Mouse (Mus musculus) thymus, adult 18-20 months (tissue): Measurements from ENCODE around the gene Srprb.
A peak's percentile ranks its signal among the peaks of the same experiment; 100 is the strongest.
"Not testable (repeated sequence)": the region's sequence is repeated elsewhere in the genome, so short reads cannot be mapped to it uniquely, and the experiment has no call there.

Experiments used
- DNase-seq, 2 experiments: peaks; one replicate each; pipeline ENCODE4 v3.0.0; 2022; ENCODE audit warnings: mixed read lengths in 2 of 2

The Srprb gene

DNA sequence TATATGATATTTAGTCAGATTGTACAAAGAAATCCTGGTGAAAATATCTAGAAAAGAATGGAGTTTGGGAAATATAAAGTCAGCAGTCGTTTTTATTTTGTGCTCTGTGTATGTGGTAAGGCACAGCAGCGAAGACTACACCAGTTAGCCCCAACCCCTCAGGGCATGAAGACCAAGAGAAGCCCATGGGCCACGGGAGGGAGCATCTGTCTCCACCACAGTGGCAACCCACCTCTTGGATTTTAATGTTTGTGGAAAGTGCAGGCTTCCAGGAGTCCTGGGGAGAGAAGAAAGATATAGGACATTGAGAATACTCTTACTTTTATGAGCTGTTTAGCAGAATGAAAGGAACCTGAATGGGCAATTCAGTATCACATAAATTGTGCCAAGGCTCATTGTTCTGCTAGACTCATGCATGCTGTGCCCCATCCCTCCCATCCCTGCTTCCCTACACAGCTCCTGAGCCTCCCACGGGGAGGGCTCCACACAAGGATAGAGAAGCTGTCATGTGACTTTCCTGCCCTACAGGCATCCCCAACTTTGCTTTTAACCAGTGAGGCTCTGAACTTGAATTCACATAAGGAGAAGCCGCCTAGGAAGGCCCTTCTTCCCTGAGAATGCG is 7.0 kb upstream of the Srprb start:
- no peak for DNase-seq

DNA sequence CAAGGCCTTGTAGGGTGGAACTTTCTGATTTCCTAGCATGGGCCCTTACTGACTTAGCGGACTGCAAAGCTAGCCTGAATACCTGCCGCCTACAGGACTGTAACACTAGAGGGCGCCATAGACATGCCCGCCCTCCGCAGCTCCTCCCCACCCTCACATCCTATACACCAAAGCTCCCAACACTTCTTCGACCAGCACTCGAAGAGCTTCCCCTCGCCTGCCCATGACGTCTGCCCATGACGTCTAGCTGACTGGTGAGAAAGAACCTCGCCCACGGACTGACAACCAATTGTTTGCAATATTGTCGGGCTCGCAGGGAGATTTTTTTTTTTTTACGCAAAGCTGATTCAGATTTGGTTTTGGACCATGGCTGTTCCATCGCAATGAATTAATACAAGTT is 5.9 kb upstream of the Srprb start:
- DNase-seq: peak; percentile 51 to 68

DNA sequence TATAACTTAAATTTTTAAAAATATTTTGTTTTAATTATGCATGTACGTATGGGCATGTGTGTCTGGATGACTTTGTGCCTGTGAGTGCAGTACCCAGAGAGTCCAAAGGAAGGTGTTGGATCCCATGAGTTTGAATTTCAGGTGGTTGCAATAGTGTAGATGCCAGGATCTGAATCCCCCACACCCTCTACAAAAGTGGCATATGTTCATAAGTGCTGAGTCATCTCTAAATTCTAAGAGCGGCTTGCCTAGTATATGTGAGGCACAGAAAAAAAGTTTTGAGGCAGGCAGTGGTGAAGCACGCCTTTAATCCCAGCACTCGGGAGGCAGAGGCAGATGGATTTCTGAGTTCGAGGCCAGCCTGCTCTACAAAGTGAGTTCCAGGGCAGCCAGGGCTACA is 3.8 kb upstream of the Srprb start:
- no peak for DNase-seq

DNA sequence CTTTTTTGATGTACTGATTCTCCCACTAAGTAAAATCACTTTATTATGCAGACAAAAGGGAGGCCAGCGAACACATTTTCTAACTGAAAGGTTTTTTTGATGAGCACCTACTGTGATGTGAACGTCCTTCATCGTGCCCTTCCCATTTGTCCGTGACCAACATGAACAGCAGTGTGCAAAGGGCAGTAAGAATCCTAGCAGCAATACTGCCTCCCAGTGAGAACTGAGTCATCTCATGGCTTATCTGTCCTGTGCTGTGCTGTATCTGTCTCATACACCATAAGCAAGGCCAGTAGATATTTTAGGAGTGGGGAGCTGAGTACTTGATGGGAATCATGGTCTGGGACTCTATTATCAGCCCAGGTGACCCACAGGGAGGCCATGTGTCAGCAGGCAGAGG is 13.5 kb downstream of the Srprb start:
- DNase-seq: no peak

DNA sequence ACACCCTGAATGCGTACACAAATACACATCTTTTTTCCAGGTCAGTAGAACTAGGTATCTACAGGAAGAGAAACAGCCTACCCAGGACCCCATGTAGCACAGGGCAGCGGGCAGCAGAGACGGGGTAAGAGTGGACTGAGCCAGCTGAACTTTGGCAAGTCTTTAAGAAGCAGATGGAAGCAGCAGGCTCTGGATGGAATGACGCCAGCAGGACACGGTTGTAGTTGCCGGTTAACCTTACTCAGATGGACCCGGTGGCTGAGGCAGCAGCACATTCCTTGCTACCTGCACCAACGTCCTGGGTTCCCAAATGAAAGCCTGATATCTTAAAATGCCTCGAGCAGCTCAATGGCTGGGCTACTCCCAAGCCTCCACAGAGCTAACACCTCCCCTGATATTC is 15.2 kb downstream of the Srprb start:
- no peak for DNase-seq

DNA sequence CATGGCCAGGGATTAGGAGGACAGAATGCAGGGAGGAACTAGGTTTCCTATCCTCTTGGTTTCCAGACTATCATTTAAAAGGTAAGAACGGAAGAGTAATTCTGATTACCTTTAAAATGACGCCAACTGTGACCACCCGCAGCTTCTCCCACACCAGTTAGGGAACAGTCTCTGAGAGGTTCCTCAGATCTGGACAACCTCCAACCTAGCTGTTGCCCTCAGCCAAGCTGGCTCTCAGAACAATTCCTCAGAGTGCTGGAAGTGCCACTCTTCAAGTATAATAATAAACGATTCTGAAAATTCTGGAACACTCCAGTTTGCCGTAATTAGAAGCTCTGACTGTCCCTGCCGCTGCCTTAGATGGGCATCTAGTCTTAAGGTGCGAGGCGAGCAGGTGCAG is 16.0 kb downstream of the Srprb start:
- DNase-seq: no peak

DNA sequence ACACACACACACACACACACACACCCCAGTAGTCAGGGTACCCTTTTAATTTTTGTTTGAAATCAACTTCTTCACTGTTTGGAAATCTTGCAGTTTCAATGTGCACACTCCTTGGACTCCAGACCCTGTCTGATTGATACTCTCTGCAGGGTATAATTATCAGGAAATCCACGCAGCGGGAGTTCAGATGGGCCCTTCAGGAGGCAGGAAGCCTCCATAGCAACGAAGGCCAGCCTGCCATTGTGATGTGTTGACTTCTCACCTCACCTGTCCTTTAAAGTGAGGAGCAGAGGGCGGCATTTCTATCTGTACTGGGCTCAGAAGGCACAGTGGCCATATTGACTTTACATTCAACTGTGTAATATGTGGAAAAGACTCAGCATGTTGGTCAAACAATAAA is 17.1 kb downstream of the Srprb start:
- no peak for DNase-seq

DNA sequence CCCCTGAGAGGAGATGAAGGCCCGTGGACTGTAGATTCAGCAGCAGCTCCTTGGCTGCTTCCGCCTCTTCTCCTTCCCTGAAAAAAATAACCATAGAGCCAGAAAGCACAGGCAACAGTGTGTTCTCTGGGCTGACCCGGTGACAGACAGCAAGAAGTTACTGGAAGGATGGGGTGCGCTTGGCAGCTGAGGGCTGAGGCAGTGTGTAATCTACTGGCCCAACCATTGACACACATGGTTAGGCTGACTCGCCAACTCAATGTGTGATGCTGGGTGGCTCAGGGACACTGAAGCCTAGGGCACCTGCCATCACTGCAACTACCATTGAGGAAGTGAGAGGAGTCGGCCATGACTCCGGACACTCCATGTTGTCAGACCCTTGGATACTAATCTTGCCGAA is 20.1 kb downstream of the Srprb start:
- no peak for DNase-seq

DNA sequence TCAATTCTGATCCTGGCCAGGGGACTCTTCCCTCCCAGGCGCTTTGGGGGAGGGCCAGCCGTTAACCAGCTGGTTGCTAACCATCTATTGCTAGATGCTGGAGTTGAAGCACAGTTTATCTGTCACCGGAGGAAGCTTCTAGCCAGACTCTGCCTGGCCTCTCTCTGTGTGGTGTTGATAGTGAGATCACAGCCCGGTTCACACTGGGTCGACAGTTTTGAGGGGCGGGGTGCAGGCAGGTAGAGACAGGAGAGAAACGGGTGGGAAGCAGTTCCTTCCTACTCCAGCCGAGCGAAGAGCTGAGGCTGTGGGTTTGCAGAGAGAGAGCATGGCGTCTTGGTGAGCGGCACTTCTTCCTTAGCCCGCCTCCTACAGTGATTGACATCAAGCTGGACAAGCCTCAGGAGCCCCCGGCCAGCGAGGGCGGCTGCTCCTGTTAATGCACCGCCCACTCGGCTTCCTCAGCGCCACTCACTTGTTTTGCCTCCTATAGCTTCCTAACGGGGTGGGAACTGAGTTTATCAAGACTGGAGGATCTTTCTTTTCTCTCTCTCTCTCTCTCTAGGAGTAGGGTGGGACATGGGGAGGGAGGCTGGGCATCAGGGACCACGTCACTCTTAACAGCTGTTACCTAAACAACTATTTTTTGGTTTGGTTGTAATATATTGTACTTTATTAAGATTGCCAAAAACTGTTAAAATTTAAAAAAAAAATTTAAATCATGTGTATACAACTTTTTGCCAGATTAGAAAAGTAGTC is 21.0 kb downstream of the Srprb start:
- DNase-seq: peak; percentile 28 to 30

DNA sequence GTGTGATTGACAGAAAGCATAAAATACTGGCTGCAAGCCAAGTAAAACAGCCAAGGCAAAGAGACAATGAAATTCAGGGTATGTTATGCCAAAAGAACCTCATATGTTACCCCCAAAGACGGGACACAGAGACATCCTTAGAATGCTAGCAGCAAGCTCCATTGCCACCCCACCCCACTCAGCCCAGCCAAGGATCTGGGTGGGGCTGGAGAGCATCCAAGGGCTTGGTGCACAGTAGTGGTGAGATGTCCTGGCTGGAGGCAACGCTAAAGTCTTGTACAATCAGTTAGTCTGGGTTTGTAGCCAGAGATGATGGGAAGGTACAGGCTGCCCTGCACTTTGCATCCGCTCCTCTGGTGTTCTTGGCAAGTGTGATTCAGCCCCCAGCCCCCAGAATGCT is 21.6 kb downstream of the Srprb start:
- DNase-seq: no peak

DNA sequence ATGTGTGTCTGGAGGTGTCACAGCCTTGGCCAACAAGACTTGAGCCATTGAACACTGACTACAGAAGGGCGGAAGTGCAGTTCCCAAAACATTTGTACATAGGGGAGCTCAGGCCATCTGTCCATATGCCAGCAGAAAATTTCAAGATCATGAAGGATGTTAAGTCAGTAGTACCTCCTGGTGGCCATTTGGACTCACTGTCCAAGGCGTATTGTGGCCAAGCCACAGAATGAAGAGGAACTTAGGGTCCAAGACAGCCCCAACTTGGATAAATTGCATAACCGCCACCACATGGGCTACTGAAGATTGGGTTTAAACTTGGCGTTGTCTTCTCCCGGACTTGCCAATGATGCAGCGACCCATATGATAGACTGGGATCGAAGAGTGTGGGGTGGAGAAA is 26.2 kb downstream of the Srprb start:
- no peak for DNase-seq

DNA sequence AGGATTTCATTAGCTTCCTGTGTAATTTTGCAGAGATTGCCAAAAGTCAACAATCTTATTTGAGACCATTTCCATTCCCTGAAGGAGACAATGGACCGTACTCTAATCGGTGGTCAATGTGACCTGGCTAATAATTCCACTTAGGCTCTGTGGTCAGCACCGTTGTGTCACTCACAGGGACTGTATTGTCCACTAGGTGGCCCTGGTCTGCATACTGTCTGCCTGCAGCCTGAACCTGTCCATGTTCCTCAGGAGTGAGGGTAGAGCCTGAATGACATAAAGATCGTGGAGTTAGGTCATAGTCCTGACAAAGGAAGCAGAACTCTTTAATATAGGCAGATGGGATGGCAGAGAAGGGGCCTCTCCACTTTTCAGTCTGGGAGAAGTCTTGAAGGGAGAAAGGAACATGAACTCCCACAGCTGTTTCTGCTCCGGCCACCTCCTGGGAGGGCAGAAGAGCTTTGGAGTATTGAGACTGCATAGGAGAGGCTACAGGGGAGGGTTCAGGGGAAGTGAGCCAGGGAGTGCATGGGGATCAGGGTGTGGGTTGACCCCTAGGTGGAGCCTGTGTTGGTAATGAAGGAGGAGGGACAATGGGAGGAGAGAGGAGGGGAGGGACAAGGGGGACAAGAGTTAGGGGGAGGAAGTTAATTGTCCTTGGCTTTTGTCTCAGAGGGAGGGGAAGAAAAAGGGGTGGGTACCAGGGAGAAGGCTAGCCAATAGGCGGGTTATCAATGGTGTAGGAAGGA is 27.0 kb downstream of the Srprb start:
- no peak for DNase-seq

DNA sequence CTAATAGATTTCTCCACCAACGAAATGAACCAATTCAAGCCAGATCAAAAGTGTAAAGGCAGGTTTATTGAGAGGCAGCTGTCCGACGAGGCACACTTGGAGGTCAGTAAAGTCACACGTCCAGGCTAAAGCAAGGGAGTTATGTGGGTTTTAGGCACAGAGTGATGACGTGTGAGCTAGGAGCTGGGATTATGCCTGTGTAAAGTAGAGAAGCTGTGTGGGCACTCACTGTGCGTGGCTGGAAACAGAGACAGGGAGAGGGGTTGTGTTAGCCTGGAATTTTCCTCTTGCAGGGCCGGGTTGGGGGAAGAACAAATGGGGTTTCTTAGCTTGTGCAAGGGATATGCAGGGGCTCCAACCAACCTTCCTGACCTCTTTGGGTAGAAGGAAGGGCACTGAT is 33.2 kb downstream of the Srprb start:
- no peak for DNase-seq

DNA sequence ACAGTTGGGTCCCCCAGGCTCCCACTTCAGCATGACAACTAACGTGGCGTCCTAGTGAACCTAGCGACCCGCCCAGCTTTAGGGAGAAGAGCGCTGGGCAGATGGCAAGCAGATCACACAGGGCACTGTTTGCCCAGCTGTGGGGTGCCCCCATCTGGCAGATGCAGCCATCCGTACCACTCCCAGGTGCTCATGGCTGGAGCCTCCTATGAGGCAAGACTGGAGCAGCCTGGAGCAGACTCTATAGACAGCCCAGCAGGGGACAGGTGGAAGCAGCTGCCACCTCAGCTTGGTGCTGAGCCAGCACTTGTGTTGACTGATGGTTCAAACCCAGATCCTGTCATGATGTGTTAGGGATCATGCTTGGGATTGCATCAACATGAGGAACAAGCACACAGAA is 33.9 kb downstream of the Srprb start:
- no peak for DNase-seq

DNA sequence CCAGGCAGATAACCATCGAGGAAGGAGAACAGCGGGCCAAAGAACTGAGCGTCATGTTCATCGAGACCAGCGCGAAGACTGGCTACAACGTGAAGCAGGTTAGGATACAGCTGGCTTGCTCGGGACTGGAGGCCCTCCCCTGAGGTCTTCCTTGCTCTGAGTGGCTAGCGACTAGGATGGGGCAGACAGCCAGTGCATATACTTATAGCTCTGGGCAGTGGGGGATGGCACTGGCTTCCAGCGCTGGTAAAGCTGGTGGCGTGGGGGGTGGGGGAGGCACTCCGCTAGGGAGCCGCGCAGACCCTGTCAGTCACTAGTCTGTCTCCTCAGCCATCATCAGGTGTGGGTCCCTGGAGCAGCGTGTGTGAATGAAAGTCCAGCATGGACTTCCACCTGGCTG is 38.1 kb downstream of the Srprb start:
- DNase-seq: no peak

DNA sequence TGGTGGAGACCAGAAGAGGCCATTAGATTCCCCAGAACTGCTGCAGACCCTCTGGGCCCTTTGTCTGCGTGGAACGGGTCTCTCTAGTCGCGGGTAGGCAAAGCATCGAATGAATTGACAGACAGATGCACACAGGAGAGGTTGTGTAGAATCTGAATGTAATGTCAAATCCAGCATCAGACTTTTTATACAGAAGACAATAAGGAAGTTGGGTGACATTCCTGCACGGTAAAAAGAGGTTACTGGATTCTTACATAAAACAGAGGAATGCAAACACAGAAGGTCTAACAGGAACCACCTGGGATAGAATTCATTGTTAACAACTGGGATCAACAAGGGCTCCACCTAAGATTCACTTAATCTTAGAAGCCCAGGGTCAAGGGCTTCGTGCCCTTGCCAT is 46.8 kb downstream of the Srprb start:
- DNase-seq: not testable (repeated sequence)

DNA sequence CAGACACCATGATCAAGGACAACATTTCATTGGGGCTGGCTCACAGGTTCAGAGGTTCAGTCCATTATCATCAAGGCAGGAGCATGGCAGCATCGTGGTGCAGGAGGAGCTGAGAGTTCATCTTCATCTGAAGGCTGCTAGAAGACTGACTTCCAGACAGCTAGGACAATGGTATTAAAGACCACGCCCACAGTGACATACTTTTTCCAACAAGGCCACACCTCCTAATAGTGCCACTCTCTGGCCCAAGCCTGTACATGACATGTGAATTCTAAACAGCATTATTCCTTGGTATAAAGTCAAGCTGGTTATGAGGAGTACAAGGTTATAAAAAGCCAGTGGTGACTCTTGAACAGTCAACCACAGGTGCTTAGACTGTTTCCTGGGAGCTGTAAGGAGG is 47.4 kb downstream of the Srprb start:
- DNase-seq: no peak

DNA sequence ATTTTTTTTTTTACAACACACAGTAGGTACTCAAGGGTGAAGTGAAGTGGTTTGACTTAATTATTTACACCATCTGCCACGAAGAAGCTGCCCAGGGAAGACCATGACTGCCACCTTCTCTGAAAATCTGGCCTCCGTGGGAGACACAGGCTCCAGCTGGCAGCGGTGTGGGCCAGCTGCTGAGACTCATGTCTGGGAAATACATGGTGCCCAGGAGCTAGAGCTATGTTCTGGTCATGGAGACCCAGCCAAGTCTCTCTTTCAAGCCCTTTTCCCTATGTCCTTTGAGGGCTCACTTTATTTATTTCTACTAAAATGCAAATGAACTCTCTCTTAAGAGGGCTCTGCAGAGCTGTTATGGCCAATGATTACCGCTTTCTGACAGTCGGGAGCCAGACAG is 48.7 kb downstream of the Srprb start:
- DNase-seq: no peak

DNA sequence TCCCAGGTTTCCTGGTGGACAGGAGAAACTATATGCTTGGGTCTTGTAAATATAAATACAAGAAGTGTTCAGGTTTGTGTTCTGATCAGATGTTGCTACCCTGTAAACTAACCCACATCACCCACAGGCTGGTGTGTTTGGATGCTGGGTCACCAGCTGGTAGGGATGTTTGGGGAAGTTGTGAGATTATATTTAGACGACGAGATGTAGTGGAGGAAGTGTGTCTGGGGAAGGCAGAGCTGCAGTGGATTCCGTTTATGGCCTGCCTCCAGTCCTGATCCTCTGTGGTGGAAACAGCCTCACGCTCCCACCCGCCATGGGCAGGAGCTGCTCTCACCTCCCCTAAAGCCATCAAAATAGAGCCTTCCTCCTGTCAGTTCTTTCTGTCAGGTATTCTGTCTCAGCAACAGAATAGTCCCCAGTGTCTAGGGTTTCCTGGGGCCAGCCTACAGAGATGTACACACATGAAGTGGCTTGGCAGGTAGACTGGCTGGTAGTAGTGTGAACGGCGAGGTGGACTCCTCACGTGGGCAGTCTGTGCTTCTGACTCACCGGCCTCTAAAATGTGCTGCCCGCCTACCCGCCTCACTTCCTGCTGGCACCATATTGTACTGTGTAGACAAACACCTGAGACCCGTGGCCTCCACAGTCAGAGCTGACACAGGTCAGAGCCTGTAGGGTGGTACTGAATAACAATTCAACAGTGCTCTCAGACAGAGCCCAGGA is 52.7 kb downstream of the Srprb start:
- no peak for DNase-seq

DNA sequence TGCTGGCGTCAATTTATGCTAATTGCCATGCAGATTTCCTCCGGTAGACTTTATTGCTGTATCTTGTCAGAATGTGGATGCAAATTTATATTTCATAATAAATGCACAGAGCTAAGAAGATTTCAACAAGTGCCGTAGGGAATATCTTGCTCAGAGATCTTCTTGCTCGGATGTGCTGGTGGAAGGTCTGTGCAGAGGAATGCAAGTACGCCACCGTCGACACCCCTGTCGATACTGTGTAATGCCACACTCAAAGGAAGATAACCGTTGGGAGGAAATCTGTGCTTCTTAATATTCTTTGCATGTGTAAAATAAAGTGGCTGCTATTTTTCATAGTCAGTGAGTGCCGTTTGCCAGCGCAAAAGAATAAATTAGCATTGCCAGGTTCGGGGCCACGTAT is 54.8 kb downstream of the Srprb start:
- DNase-seq: no peak

DNA sequence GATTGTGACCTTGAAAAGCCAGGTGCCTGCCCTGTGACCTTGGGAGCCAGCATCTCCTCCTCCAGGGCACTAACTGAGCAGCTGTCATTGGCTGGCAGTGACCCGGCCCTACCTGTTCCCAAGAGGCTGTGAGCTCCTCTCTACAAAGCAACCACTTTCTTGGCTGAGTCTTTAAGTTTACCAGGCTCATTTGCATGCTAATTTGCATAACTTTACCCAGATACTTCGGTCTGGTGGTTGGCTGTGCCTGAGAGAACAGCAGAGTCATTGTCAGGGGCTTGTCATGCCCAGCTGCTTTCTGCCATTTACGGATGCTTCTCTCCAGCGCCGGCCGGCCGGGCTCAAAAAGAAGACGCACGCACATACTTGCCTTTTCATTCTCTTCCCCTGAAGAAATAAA is 55.2 kb downstream of the Srprb start:
- DNase-seq: no peak

DNA sequence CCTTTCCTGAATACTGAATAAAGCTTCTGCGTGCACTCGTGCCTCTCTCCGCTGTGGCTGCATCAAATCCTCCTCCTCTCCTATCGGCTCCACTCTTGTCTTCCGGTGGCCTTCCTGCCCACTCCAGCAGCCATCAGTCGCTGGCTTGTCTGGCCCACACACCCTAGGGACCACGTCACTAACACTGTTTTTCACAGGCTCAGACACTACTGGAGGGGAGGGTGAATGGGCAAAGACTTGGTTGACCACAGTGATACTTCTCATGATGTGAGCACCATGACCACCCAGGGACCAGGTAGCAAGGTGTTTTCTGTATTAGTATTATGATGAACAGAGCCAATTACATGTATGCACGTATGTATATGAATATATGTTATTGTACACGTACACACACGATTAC is 55.7 kb downstream of the Srprb start:
- DNase-seq: no peak

DNA sequence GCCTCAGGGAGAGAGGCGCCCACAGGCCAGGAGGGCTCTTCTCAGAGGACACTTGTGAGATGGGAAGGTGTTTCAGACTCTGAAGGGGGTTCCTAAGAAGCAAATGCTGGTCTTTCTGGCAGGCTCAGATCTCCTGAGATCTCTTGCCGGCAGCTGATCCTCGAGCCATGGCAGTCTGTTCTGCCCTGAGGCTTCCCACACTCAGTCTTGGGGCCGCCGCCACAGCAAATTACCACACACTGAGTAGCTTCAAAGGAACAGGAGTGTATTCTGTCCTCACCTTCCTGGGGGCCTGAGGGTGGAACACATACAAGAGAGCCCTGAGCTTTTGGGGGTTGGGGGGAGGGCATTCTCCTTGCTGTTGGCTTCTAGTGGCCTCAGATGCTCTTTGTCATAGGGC is 56.6 kb downstream of the Srprb start:
- DNase-seq: no peak

DNA sequence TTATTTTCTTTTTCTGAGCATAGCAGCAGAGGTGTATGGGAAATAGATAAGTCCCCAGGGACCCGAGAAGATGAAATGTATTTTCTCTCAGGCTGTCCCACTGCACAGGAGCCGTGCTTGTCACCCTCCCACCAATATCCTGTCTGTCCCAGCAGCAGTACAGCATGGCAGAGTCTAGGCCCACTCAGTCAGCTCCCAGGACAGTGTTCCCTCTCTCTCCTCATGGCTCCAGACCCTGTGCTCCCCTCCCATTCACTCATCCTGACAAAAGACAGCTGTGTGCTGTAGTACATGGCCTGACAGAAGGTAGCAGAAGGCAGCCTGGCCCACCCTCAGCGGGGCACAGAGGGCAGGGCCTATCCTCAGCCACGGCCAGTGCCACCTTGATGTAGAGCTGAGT is 58.1 kb downstream of the Srprb start:
- no peak for DNase-seq
